Mouse (Mus musculus): ENCODE measurements around the gene Cutc. TPM values are rescaled to one million over a fixed set of nuclear protein-coding genes. Genes with fewer than 3 reads are reported as not detected.

The Cutc gene
- 1 to 10 TPM; 4.6 to 8.8 TPM for total RNA-seq (2021)

- DNase-seq, result peak; percentile 96
Observed at GRCm38 (mm10) chr19:43752489-43753225, at the start of gene Cutc, which contains the start of gene Cox15. TSS of gene Cutc (plus strand) at chr19:43752996. TSS of gene Cox15 (minus strand) at chr19:43753000.

GRCm38 (mm10) chr19:43704211-43704610, 48.6 kb upstream of the Cutc start:
- DNase-seq, result no peak

GRCm38 (mm10) chr19:43704787-43705497, 47.9 kb upstream of the Cutc start:
- DNase-seq, result no peak

- no peak for DNase-seq
Observed at GRCm38 (mm10) chr19:43708206-43708605, 44.6 kb upstream of the Cutc start.

GRCm38 (mm10) chr19:43709317-43709716, 43.5 kb upstream of the Cutc start:
- no peak for DNase-seq

- DNase-seq, result no peak
Observed at GRCm38 (mm10) chr19:43711159-43711916, 41.5 kb upstream of the Cutc start.

- no peak for DNase-seq
Observed at GRCm38 (mm10) chr19:43711971-43712370, 40.8 kb upstream of the Cutc start.

- no peak for DNase-seq
Observed at GRCm38 (mm10) chr19:43720061-43720460, 32.7 kb upstream of the Cutc start.

- DNase-seq, result no peak
Observed at GRCm38 (mm10) chr19:43722891-43723290, 29.9 kb upstream of the Cutc start.

GRCm38 (mm10) chr19:43723501-43723900, 29.3 kb upstream of the Cutc start:
- no peak for DNase-seq

GRCm38 (mm10) chr19:43724194-43724593, 28.6 kb upstream of the Cutc start:
- DNase-seq, result no peak

GRCm38 (mm10) chr19:43724821-43725220, 28.0 kb upstream of the Cutc start:
- DNase-seq, result no peak

- DNase-seq, result no peak
Observed at GRCm38 (mm10) chr19:43726510-43727146, 26.2 kb upstream of the Cutc start.

GRCm38 (mm10) chr19:43729296-43730036, 23.3 kb upstream of the Cutc start:
- no peak for DNase-seq

GRCm38 (mm10) chr19:43730037-43730428, 22.8 kb upstream of the Cutc start:
- DNase-seq, result no peak

GRCm38 (mm10) chr19:43731157-43731556, 21.6 kb upstream of the Cutc start:
- no peak for DNase-seq

- no peak for DNase-seq
Observed at GRCm38 (mm10) chr19:43738409-43738808, 14.4 kb upstream of the Cutc start.

- no peak for DNase-seq
Observed at GRCm38 (mm10) chr19:43743401-43743800, 9.4 kb upstream of the Cutc start.

- no peak for DNase-seq
Observed at GRCm38 (mm10) chr19:43745740-43746139, 7.1 kb upstream of the Cutc start.

GRCm38 (mm10) chr19:43747877-43748276, 4.9 kb upstream of the Cutc start:
- no peak for DNase-seq

GRCm38 (mm10) chr19:43750008-43750407, 2.8 kb upstream of the Cutc start:
- DNase-seq, result no peak

All from layer of hippocampus, postnatal 36 days (tissue).